Mouse (Mus musculus): ENCODE measurements at regions not wholly inside any gene's neighbourhood (a gene's known extent, or its start where the extent isn't known, plus 50 kb on each side); places are given as distances from the start of the nearest gene placed in this dataset.

DNA sequence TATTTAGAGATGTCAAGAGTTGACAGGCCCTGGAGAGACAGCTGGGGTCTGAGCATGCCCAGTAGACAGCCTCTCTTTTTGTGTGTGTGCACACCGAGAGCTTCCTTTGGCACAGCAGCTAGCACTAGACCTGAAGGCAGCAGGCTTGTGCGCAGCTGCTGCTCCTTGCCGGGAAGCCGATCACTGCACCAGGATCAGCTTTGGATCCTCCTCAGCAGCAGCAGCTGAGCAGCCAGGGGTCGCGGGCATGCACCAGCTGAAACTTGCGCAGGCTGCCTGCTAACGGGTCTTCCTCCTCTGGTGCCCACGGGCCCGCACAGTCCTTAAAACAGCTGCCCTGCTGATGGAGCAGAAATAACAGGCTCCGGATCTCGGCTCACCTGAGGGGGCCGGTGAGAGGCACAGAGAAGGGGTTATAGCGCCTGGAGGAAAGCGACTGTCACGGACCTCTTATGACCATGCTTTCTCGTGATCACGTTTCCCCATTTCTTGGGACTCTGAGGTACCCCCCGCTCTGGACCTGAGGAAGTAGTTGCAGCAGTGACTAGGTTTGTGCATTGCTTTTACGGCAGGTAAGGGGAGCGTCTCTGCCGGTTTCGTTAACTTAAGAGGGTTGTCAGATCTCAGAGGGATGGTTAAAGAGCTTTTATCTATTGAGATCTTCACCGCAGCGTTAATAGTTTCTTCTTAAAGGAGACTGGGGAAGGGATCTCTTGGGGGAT, 57.8 kb upstream of the Arhgap18 start:
- DNase-seq: peak in 1 of 2 experiments; percentile 2
- H3K36me3 ChIP-seq (ENCODE audit: control insufficient read depth, insufficient read depth, low read length): no peaks in the 10 kb centered on the region
- H3K4me1 ChIP-seq (ENCODE audit: control insufficient read depth, insufficient read depth, low read length): no peaks in the 10 kb centered on the region; the same call in 1 of the 2 replicates
- no peaks in the 10 kb centered on the region; the same call in 1 of the 2 replicates for H3K27me3 ChIP-seq (ENCODE audit: control insufficient read depth, insufficient read depth, low read length)
- intact Hi-C loops (cut with DNase I): no loop called here
- 5% methylated on average over 25 of the region's 25 CpGs for WGBS
- no peak for TF ChIP-seq POLR2A (IDR thresholded peaks at IDR 0.05; ENCODE audit: insufficient read depth, low read depth, low read length)
- no peak for TF ChIP-seq CTCF (IDR thresholded peaks at IDR 0.05)
- no peak for TF ChIP-seq EP300 (IDR thresholded peaks at IDR 0.05; ENCODE audit: insufficient read depth, low read depth, low read length)
- H3K27ac ChIP-seq: no peak overlapping the region
- no peaks in the 10 kb centered on the region for H3K79me2 ChIP-seq (replicated peaks; ENCODE audit: control insufficient read depth, insufficient read depth, low read length)
- no peak overlapping the region for H3K4me3 ChIP-seq
- H3K9ac ChIP-seq (ENCODE audit: low read depth, low read length): no peak overlapping the region
